Mouse (Mus musculus): ENCODE data around the gene Enkd1. TPM values are rescaled to one million over a fixed set of nuclear protein-coding genes. Genes with fewer than 3 reads are reported as not detected.

Enkd1 gene
- 8.6 and 8.8 TPM in 2 replicates for polyA plus RNA-seq (2015; fragmentation: Nextera tagmentation; extraction: Ambion mirVana)

DNA sequence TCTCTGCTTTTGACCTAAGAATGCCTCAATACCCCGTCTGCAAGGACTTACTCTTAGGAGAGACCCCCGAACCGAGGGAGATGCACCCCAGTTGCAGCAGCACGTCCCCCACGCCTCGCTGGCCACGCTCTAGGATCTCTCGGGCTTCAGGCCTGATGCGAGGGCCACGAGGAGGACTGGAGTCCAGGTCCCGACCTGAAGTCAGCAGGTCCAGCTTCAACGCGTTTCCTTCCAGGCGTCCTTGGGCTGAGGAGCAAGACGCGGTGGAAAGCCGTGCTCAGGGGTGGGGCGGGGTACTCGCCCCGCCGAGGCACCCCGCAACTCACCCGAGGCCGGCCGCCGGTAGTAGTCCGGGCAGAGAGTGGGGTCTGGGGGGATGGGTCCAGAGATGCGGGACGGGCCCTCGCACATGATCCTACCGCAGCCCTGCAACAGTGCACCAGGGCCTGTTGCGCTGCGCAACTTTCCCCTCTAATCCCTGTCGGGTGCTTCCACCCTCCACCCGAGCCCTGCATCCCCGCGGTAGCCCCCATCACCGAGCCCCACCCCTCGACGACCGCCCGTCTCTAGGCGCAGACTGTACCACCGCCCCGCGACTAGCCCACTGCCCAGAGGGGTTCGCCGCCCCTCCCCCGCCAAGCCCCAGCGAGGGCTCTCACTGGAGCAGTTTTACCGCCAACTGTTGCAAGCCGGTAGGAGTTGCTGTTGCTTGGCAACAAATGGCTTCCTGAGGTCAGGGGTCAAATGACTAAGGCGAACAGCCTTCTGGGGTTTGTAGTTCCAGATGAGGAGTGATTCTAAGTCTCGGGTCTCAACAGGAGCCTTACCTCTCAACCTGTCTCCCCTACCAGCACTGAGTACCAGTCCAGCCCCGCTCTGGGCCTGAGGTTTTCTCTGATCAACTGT, at the start of gene Enkd1, which contains the start of gene 4933405L10Rik:
Gene Enkd1 (minus strand): TSS at position 713 of the 906 bp plus-strand sequence.
Gene 4933405L10Rik (plus strand): TSS at position 158 of the 906 bp plus-strand sequence.
- H3K9me3 ChIP-seq (replicated peaks): no peaks in the 10 kb centered on the region
- peak within 1 kb of the TSS; percentile 70 for H3K4me3 ChIP-seq (replicated peaks)
- peak within 1 kb of the TSS; percentile 95 for H3K4me2 ChIP-seq
- DNase-seq: peak; percentile 73
- H3K4me1 ChIP-seq (replicated peaks): peaks cover 24% of the 10 kb centered on the region
- H3K27me3 ChIP-seq: no peaks in the 10 kb centered on the region
- H3K9ac ChIP-seq: peak within 1 kb of the TSS; percentile 80
- H3K36me3 ChIP-seq: peaks cover 18% of the 10 kb centered on the region; the same call in 1 of the 2 replicates
- peak; percentile 75 for ATAC-seq (ENCODE audit: low read depth)
- WGBS (ENCODE audit: insufficient replicate concordance): 2% methylated on average over 55 of the region's 55 CpGs
- H3K27ac ChIP-seq: no peak within 1 kb of the TSS

DNA sequence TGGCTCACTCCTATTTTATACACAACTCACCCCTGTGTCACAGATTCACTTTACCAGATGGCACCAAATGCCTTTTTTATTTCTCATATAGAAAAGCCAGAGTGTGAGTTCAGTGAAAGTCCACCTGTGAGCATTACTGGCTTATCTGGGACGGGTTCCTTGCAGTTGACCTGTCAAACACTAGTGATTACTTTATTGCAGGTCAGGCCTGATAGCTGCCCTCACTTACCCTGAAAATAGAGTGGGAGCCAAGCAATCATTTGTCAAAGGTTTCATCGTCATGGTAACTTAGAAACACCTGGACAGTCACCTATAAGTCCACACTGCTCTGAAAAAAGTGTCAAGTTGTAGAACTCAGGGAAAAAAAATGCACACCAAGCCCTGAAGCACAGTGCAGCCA, 46.7 kb upstream of the Enkd1 start:
- DNase-seq: no peak
- no peak overlapping the region for H3K27ac ChIP-seq

DNA sequence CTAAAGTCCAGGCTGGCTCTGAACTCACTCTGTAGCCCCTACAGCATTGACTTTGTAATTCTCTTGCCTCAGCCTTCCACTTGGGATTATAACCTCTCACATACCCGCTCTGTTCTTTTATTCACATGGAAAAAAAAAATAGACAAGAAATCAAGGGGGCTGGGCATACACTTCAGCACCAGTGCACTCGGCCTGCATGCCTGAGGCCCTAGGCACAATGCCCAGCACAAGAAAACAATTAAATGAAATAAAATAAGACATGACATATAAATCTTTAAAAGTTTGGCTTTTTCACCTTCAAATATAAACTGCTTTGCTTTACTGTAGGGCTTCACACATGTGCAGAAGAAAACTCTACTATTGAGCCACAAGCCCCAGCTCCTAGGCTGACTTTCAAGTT, 45.9 kb upstream of the Enkd1 start:
- Histone ChIP-seq H3K9me3 (replicated peaks) (no peaks in the 10 kb centered on the region), H3K36me3 (no peaks in the 10 kb centered on the region; the same call in 1 of the 2 replicates), H3K4me1 (replicated peaks) (peaks cover 37% of the 10 kb centered on the region), H3K4me2 (no peak overlapping the region), H3K9ac (no peak overlapping the region), H3K27me3 (no peaks in the 10 kb centered on the region; the same call in 1 of the 2 replicates), H3K4me3 (replicated peaks) (no peak overlapping the region), H3K27ac (no peak overlapping the region)
- 62% methylated on average over 2 of the region's 2 CpGs for WGBS (ENCODE audit: insufficient replicate concordance)
- no peak for DNase-seq
- no peak for ATAC-seq (ENCODE audit: low read depth)

More for the DNA sequence above, 46.7 kb upstream of the Enkd1 start:
- no peaks in the 10 kb centered on the region for H3K9me3 ChIP-seq (replicated peaks)
- no peaks in the 10 kb centered on the region; the same call in 1 of the 2 replicates for H3K36me3 ChIP-seq
- peaks cover 44% of the 10 kb centered on the region for H3K4me1 ChIP-seq (replicated peaks)
- no peak for ATAC-seq (ENCODE audit: low read depth)
- H3K9ac ChIP-seq: no peak overlapping the region
- H3K27me3 ChIP-seq: no peaks in the 10 kb centered on the region; the same call in 1 of the 2 replicates
- no peak overlapping the region for H3K4me3 ChIP-seq (replicated peaks)
- WGBS (ENCODE audit: insufficient replicate concordance): 52% methylated on average over 2 of the region's 2 CpGs
- H3K4me2 ChIP-seq: no peak overlapping the region

DNA sequence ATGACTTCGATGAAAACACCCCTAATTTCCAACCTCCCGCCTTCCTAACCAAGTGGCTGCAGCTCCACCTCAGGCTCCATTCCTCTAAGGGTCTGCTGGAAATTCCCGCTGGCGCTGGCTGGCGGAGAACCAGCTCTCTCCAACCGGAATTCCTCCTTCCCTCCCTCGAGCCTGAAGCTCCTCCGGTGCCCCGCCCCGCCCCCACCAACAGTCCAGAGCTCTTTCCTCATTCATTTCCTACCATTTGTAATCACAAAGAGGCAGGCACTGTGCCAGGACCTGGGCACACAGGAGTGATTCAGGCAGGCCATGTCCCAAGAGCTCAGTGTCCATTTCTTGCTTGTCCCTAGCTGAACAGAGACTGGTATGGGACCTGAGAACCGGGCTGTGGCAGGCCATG, 42.6 kb upstream of the Enkd1 start:
- H3K36me3 ChIP-seq: no peaks in the 10 kb centered on the region; the same call in 1 of the 2 replicates
- no peak for ATAC-seq (ENCODE audit: low read depth)
- H3K4me2 ChIP-seq: no peak overlapping the region
- WGBS (ENCODE audit: insufficient replicate concordance): 33% methylated on average over 11 of the region's 11 CpGs
- H3K4me3 ChIP-seq (replicated peaks): no peak overlapping the region
- no peak overlapping the region for H3K27ac ChIP-seq
- H3K4me1 ChIP-seq (replicated peaks): peaks cover 23% of the 10 kb centered on the region
- H3K27me3 ChIP-seq: no peaks in the 10 kb centered on the region; the same call in 1 of the 2 replicates
- H3K9ac ChIP-seq: no peak overlapping the region
- H3K9me3 ChIP-seq (replicated peaks): no peaks in the 10 kb centered on the region
- DNase-seq: no peak

DNA sequence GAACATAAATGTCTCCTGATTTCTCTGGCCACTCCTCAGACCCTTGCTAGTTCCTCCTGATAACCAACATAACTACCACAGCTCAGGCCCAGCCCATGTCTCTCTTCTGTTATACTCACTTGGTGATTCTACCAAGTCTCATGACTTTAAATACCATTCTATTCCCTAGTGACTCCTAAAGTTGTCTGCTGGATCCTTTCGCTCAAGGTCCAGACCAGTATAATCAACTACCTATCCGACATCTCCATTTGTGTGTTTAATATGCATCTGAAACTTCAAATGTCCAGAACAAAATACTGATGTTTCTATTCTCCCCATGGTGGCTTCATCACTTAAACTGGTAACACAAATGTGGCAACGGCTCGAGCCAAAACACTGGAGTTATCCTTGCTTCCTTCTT, 35.3 kb upstream of the Enkd1 start:
- 70% methylated on average over 4 of the region's 4 CpGs for whole genome bisulfite sequencing (ENCODE audit: insufficient replicate concordance)
- no peak overlapping the region for H3K27ac ChIP-seq
- DNase-seq (no peak), ATAC-seq (ENCODE audit: low read depth) (no peak)
- no peak overlapping the region for H3K4me3 ChIP-seq (replicated peaks)
- no peaks in the 10 kb centered on the region for H3K9me3 ChIP-seq (replicated peaks)
- H3K4me2 ChIP-seq: no peak overlapping the region
- no peaks in the 10 kb centered on the region for H3K36me3 ChIP-seq
- H3K4me1 ChIP-seq (replicated peaks): peaks cover 13% of the 10 kb centered on the region; the same call in 1 of the 2 replicates
- H3K27me3 ChIP-seq: no peaks in the 10 kb centered on the region
- H3K9ac ChIP-seq: no peak overlapping the region

DNA sequence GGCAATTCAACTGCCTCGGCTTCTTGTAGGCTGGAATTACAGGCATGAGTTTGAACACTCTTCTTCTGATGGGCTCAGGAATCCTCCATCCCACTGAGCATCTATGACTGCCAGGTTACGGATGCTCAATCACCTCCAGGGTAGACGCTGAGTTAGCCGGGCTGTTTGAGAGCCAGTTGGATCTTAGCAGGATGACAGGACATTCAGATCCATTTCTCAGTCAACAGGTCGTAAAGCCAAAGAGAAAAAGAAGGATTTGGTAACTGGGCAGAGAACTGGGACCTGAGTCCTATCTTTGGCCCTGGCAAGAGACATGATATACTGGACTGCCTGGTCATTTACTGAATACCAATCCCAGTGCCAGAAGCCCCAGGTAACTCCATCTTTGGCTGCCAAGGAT, 31.2 kb upstream of the Enkd1 start:
- Histone ChIP-seq H3K9me3 (replicated peaks) (no peaks in the 10 kb centered on the region), H3K27ac (no peak overlapping the region), H3K4me3 (replicated peaks) (no peak overlapping the region), H3K4me2 (no peak overlapping the region), H3K27me3 (no peaks in the 10 kb centered on the region), H3K4me1 (replicated peaks) (peaks cover 9% of the 10 kb centered on the region; the same call in 1 of the 2 replicates), H3K36me3 (no peaks in the 10 kb centered on the region), H3K9ac (no peak overlapping the region)
- ATAC-seq (ENCODE audit: low read depth) (no peak), DNase-seq (no peak)
- 85% methylated on average over 5 of the region's 5 CpGs for WGBS (ENCODE audit: insufficient replicate concordance)

DNA sequence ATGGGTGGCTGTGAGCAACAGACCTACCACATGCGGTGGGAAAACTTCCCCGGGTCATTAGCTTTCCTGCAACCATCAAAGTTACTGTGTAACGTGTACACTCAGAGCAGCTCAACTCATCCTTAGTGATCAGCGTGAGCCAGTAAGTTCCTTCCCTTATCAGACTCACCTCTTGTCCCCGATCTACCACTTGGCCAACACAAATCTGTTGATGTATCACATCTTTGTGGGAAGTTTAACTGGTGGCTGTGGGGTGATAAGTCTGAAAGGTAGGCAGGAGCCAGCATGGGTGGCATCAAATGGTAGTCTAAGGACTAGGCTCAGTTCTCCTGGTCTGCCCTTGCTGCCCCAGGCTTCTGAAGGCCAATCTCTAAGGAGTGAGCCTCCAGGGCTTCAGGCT, 24.2 kb upstream of the Enkd1 start:
- Histone ChIP-seq H3K36me3 (no peaks in the 10 kb centered on the region), H3K9me3 (replicated peaks) (no peaks in the 10 kb centered on the region), H3K4me3 (replicated peaks) (no peak overlapping the region), H3K4me1 (replicated peaks) (peaks cover 18% of the 10 kb centered on the region), H3K27ac (no peak overlapping the region), H3K9ac (no peak overlapping the region), H3K4me2 (no peak overlapping the region), H3K27me3 (no peaks in the 10 kb centered on the region)
- ATAC-seq (ENCODE audit: low read depth) (peak; percentile 68), DNase-seq (no peak)
- WGBS (ENCODE audit: insufficient replicate concordance): 44% methylated on average over 5 of the region's 5 CpGs

DNA sequence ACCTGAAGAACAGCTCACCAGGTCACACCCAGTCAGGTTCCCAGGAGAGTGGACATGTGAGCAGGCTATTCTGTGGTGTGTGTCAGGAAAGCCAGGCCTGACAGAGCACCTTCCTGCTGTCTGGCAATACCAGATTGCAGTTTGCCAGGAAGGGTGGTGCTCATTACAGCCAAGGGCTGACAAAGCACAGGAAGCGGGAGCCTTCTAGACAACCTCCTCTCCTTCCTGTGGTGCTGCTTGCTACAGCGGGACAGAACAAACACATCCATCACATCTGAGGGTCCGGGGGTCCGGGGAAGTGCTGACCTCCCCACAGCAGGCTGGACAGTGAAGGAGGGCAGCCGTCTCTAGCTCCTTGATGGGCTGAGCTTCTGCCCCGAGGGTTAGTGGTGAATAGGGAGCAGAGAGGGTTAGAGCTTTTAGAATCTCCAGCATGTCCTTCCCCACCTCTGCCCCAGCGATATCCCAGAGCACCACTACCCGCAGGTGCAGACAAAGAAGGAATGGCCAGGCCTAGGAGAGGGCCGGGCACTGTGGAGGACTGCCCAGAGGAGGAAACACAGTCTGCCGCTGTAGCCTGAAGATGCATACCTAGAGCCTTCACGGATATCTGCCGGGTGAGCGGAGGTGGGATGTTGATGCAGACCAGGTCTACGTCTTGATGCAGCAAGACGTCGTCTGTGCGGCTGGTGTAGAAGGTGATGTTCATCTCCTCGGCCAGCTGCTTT, 19.6 kb upstream of the Enkd1 start:
- 0 out of 2 replicates have a peak, but pooled peaks cover 2% of the 10 kb centered on the region for H3K36me3 ChIP-seq
- ATAC-seq (ENCODE audit: low read depth) (peak; percentile 76), DNase-seq (no peak)
- H3K27me3 ChIP-seq: no peaks in the 10 kb centered on the region
- H3K4me2 ChIP-seq: no peak overlapping the region; the same call in 1 of the 2 replicates
- no peak overlapping the region for H3K9ac ChIP-seq
- H3K9me3 ChIP-seq (replicated peaks): no peaks in the 10 kb centered on the region
- peaks cover 21% of the 10 kb centered on the region for H3K4me1 ChIP-seq (replicated peaks)
- H3K27ac ChIP-seq: peak overlapping the region; percentile 15; the same call in 1 of the 2 replicates
- no peak overlapping the region for H3K4me3 ChIP-seq (replicated peaks)
- 40% methylated on average over 18 of the region's 18 CpGs for WGBS (ENCODE audit: insufficient replicate concordance)

DNA sequence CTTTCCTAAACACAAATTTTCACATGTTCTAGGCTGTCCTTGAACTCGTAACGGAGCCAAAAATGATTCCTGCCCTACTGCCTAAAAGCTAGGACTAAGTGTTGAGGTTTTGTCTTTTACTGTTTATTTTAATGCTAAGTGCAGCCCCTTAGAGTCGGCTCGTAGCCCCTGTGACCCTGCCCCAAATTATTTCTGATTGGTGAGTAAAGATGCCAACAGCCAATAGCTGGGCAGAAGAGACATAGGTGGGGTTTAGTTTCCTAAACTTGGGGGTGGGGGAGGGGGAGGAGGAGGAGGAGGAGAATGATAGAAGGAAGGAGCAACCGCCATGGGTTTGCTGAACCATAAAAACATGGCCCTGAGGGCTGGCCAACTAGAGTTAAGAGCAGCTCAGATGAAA, 17.7 kb upstream of the Enkd1 start:
- no peak for DNase-seq
- Histone ChIP-seq H3K4me3 (replicated peaks) (no peak overlapping the region), H3K9ac (no peak overlapping the region), H3K27me3 (no peaks in the 10 kb centered on the region), H3K9me3 (replicated peaks) (no peaks in the 10 kb centered on the region), H3K4me1 (replicated peaks) (peaks cover 13% of the 10 kb centered on the region), H3K27ac (no peak overlapping the region), H3K4me2 (no peak overlapping the region), H3K36me3 (0 out of 2 replicates have a peak, but pooled peaks cover 2% of the 10 kb centered on the region)
- no peak for ATAC-seq (ENCODE audit: low read depth)
- 63% methylated on average over 5 of the region's 5 CpGs for WGBS (ENCODE audit: insufficient replicate concordance)

DNA sequence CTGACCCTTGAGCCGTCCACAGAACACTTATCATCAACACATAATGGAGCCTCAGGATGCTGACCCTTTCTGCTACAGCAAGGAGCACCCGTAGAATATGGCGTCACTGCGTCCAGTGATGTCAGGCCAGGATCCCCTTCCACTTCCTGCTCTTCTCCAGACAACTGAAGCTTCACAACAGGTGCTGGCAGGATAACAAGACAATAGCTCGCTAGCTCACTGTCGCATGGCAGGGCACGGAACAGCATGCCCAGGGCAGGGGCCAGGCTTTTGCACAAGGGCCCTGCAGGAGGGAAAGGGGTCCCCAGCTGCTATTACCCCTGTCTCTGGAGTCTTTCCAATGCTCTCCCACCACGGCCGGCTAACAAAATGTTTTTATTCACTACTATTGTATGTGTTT, 14.9 kb upstream of the Enkd1 start:
- H3K4me2 ChIP-seq: no peak overlapping the region
- peaks cover 10% of the 10 kb centered on the region for H3K4me1 ChIP-seq (replicated peaks)
- ATAC-seq (ENCODE audit: low read depth) (no peak), DNase-seq (no peak)
- H3K9me3 ChIP-seq (replicated peaks): no peaks in the 10 kb centered on the region
- no peaks in the 10 kb centered on the region for H3K27me3 ChIP-seq
- 85% methylated on average over 9 of the region's 9 CpGs for WGBS (ENCODE audit: insufficient replicate concordance)
- H3K9ac ChIP-seq: no peak overlapping the region
- H3K27ac ChIP-seq: no peak overlapping the region
- no peak overlapping the region for H3K4me3 ChIP-seq (replicated peaks)
- 0 out of 2 replicates have a peak, but pooled peaks cover 2% of the 10 kb centered on the region for H3K36me3 ChIP-seq

DNA sequence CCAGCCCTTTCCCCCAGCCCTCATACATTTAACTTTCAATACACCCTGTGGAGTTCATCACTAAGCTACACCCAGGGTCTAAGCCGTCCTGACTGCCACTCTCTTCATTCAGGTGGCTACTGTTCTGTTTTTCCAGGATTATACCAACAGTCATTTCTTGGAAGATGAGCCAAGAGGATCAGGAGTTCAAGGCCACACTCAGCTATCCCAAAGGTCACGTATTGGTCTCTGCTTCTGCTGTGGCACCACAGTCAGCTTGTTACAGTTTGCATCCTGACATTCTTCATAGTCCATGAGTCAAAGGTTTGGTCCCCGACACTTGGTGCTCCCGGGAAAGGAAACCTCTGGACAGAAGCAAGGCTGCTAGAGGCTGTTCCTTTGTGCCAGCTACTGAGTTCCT, 11.6 kb upstream of the Enkd1 start:
- H3K36me3 ChIP-seq: 0 out of 2 replicates have a peak, but pooled peaks cover 2% of the 10 kb centered on the region
- no peak overlapping the region for H3K27ac ChIP-seq
- H3K4me3 ChIP-seq (replicated peaks): no peak overlapping the region
- DNase-seq: no peak
- H3K9me3 ChIP-seq (replicated peaks): no peaks in the 10 kb centered on the region
- H3K4me1 ChIP-seq (replicated peaks): no peaks in the 10 kb centered on the region
- 70% methylated on average over 4 of the region's 4 CpGs for WGBS (ENCODE audit: insufficient replicate concordance)
- no peak overlapping the region for H3K9ac ChIP-seq
- no peak for ATAC-seq (ENCODE audit: low read depth)
- H3K4me2 ChIP-seq: no peak overlapping the region
- H3K27me3 ChIP-seq: no peaks in the 10 kb centered on the region

Measured in liver, embryonic 13.5 days (tissue).